Mouse (Mus musculus): ENCODE measurements around the gene AC141477.1. TPM values are rescaled to one million over a fixed set of nuclear protein-coding genes. Genes with fewer than 3 reads are reported as not detected.
A peak's percentile ranks its signal among the peaks of the same experiment; 100 is the strongest.

The AC141477.1 gene
- polyA plus RNA-seq (2015; fragmentation: Nextera tagmentation; extraction: Ambion mirVana): not detected in 2 replicates

- H3K36me3 ChIP-seq (ENCODE audit: control insufficient read depth, insufficient read depth, low read length): peaks cover 17% of the 10 kb centered on the region
- H3K4me1 ChIP-seq (ENCODE audit: control insufficient read depth, insufficient read depth, low read depth, low read length): peaks cover 13% of the 10 kb centered on the region
- no peaks in the 10 kb centered on the region for H3K27me3 ChIP-seq (replicated peaks; ENCODE audit: control insufficient read depth, insufficient read depth, low read length)
- H3K4me2 ChIP-seq (ENCODE audit: low read length): no peak within 1 kb of the TSS
- no peak within 1 kb of the TSS for H3K9ac ChIP-seq (ENCODE audit: low read depth, low read length)
- WGBS: 95% methylated on average over 17 of the region's 17 CpGs
- no peaks in the 10 kb centered on the region for H3K9me3 ChIP-seq (ENCODE audit: control insufficient read depth, low read length)
- no peak for ATAC-seq
- H3K27ac ChIP-seq (ENCODE audit: low read depth, low read length): no peak within 1 kb of the TSS
- H3K4me3 ChIP-seq (ENCODE audit: low read length): no peak within 1 kb of the TSS
Observed at GRCm38 (mm10) chr10:76440281-76440680, at the start of gene AC141477.1. Gene AC141477.1 (minus strand): TSS chr10:76440444.

- no peaks in the 10 kb centered on the region for H3K4me1 ChIP-seq (ENCODE audit: control insufficient read depth, insufficient read depth, low read depth, low read length)
- H3K4me3 ChIP-seq (ENCODE audit: low read length): no peak overlapping the region
- H3K4me2 ChIP-seq (ENCODE audit: low read length): no peak overlapping the region
- no peaks in the 10 kb centered on the region for H3K27me3 ChIP-seq (replicated peaks; ENCODE audit: control insufficient read depth, insufficient read depth, low read length)
- H3K9ac ChIP-seq (ENCODE audit: low read depth, low read length): no peak overlapping the region
- 97% methylated on average over 15 of the region's 15 CpGs for WGBS
- peaks cover 54% of the 10 kb centered on the region for H3K36me3 ChIP-seq (ENCODE audit: control insufficient read depth, insufficient read depth, low read length)
- ATAC-seq: no peak
- H3K27ac ChIP-seq (ENCODE audit: low read depth, low read length): no peak overlapping the region
- no peaks in the 10 kb centered on the region for H3K9me3 ChIP-seq (ENCODE audit: control insufficient read depth, low read length)
Observed at GRCm38 (mm10) chr10:76489205-76489604, 49.0 kb upstream of the AC141477.1 start.

GRCm38 (mm10) chr10:76488265-76488664 lies 48.0 kb upstream of the AC141477.1 start:
- no peak overlapping the region for H3K27ac ChIP-seq (ENCODE audit: low read depth, low read length)
- no peak for ATAC-seq
- H3K27me3 ChIP-seq (replicated peaks; ENCODE audit: control insufficient read depth, insufficient read depth, low read length): no peaks in the 10 kb centered on the region
- no peaks in the 10 kb centered on the region for H3K4me1 ChIP-seq (ENCODE audit: control insufficient read depth, insufficient read depth, low read depth, low read length)
- H3K36me3 ChIP-seq (ENCODE audit: control insufficient read depth, insufficient read depth, low read length): peaks cover 55% of the 10 kb centered on the region
- no peak overlapping the region for H3K9ac ChIP-seq (ENCODE audit: low read depth, low read length)
- no peak overlapping the region for H3K4me2 ChIP-seq (ENCODE audit: low read length)
- no peak overlapping the region for H3K4me3 ChIP-seq (ENCODE audit: low read length)
- H3K9me3 ChIP-seq (ENCODE audit: control insufficient read depth, low read length): no peaks in the 10 kb centered on the region
- WGBS: 98% methylated on average over 8 of the region's 8 CpGs

GRCm38 (mm10) chr10:76486302-76486701 lies 46.1 kb upstream of the AC141477.1 start:
- Histone ChIP-seq H3K9me3 (ENCODE audit: control insufficient read depth, low read length) (no peaks in the 10 kb centered on the region), H3K27ac (ENCODE audit: low read depth, low read length) (no peak overlapping the region), H3K27me3 (replicated peaks; ENCODE audit: control insufficient read depth, insufficient read depth, low read length) (no peaks in the 10 kb centered on the region), H3K9ac (ENCODE audit: low read depth, low read length) (no peak overlapping the region), H3K36me3 (ENCODE audit: control insufficient read depth, insufficient read depth, low read length) (peaks cover 59% of the 10 kb centered on the region), H3K4me1 (ENCODE audit: control insufficient read depth, insufficient read depth, low read depth, low read length) (no peaks in the 10 kb centered on the region), H3K4me3 (ENCODE audit: low read length) (no peak overlapping the region), H3K4me2 (ENCODE audit: low read length) (no peak overlapping the region)
- ATAC-seq: no peak
- 98% methylated on average over 2 of the region's 2 CpGs for WGBS

GRCm38 (mm10) chr10:76481480-76481879 lies 41.2 kb upstream of the AC141477.1 start:
- Histone ChIP-seq H3K4me3 (ENCODE audit: low read length) (no peak overlapping the region), H3K4me2 (ENCODE audit: low read length) (no peak overlapping the region), H3K27ac (ENCODE audit: low read depth, low read length) (no peak overlapping the region), H3K36me3 (ENCODE audit: control insufficient read depth, insufficient read depth, low read length) (peaks cover 59% of the 10 kb centered on the region), H3K27me3 (replicated peaks; ENCODE audit: control insufficient read depth, insufficient read depth, low read length) (no peaks in the 10 kb centered on the region), H3K4me1 (ENCODE audit: control insufficient read depth, insufficient read depth, low read depth, low read length) (no peaks in the 10 kb centered on the region), H3K9me3 (ENCODE audit: control insufficient read depth, low read length) (no peaks in the 10 kb centered on the region), H3K9ac (ENCODE audit: low read depth, low read length) (no peak overlapping the region)
- 91% methylated on average over 6 of the region's 6 CpGs for WGBS
- no peak for ATAC-seq

GRCm38 (mm10) chr10:76480851-76481250 lies 40.6 kb upstream of the AC141477.1 start:
- Histone ChIP-seq H3K27me3 (replicated peaks; ENCODE audit: control insufficient read depth, insufficient read depth, low read length) (no peaks in the 10 kb centered on the region), H3K36me3 (ENCODE audit: control insufficient read depth, insufficient read depth, low read length) (peaks cover 56% of the 10 kb centered on the region), H3K4me3 (ENCODE audit: low read length) (no peak overlapping the region), H3K9ac (ENCODE audit: low read depth, low read length) (no peak overlapping the region), H3K27ac (ENCODE audit: low read depth, low read length) (no peak overlapping the region), H3K4me1 (ENCODE audit: control insufficient read depth, insufficient read depth, low read depth, low read length) (no peaks in the 10 kb centered on the region), H3K4me2 (ENCODE audit: low read length) (no peak overlapping the region), H3K9me3 (ENCODE audit: control insufficient read depth, low read length) (no peaks in the 10 kb centered on the region)
- no peak for ATAC-seq
- WGBS: 96% methylated on average over 13 of the region's 13 CpGs

GRCm38 (mm10) chr10:76473759-76474158 lies 33.5 kb upstream of the AC141477.1 start:
- H3K27ac ChIP-seq (ENCODE audit: low read depth, low read length): no peak overlapping the region
- H3K27me3 ChIP-seq (replicated peaks; ENCODE audit: control insufficient read depth, insufficient read depth, low read length): no peaks in the 10 kb centered on the region
- peaks cover 35% of the 10 kb centered on the region for H3K36me3 ChIP-seq (ENCODE audit: control insufficient read depth, insufficient read depth, low read length)
- peaks cover 7% of the 10 kb centered on the region for H3K4me1 ChIP-seq (ENCODE audit: control insufficient read depth, insufficient read depth, low read depth, low read length)
- H3K9me3 ChIP-seq (ENCODE audit: control insufficient read depth, low read length): no peaks in the 10 kb centered on the region
- ATAC-seq: no peak
- 88% methylated on average over 5 of the region's 5 CpGs for WGBS
- H3K9ac ChIP-seq (ENCODE audit: low read depth, low read length): no peak overlapping the region
- no peak overlapping the region for H3K4me2 ChIP-seq (ENCODE audit: low read length)
- no peak overlapping the region for H3K4me3 ChIP-seq (ENCODE audit: low read length)

GRCm38 (mm10) chr10:76468203-76469162 lies 28.2 kb upstream of the AC141477.1 start, which contains the start of the genes Mcm3ap and Ybey:
Gene Mcm3ap (plus strand): TSS chr10:76468927.
Gene Ybey (minus strand): TSS chr10:76469114.
- H3K9me3 ChIP-seq (ENCODE audit: control insufficient read depth, low read length): no peaks in the 10 kb centered on the region
- peaks cover 11% of the 10 kb centered on the region for H3K4me1 ChIP-seq (ENCODE audit: control insufficient read depth, insufficient read depth, low read depth, low read length)
- H3K9ac ChIP-seq (ENCODE audit: low read depth, low read length): peak within 1 kb of the TSS; percentile 69
- 2% methylated on average over 55 of the region's 55 CpGs for WGBS
- H3K4me2 ChIP-seq (ENCODE audit: low read length): peak within 1 kb of the TSS; percentile 71
- H3K27me3 ChIP-seq (replicated peaks; ENCODE audit: control insufficient read depth, insufficient read depth, low read length): no peaks in the 10 kb centered on the region
- peak within 1 kb of the TSS; percentile 76 for H3K27ac ChIP-seq (ENCODE audit: low read depth, low read length)
- ATAC-seq: peak; percentile 99
- H3K36me3 ChIP-seq (ENCODE audit: control insufficient read depth, insufficient read depth, low read length): peaks cover 11% of the 10 kb centered on the region
- peak within 1 kb of the TSS; percentile 52 for H3K4me3 ChIP-seq (ENCODE audit: low read length)

- Histone ChIP-seq H3K9ac (ENCODE audit: low read depth, low read length) (no peak overlapping the region), H3K27me3 (replicated peaks; ENCODE audit: control insufficient read depth, insufficient read depth, low read length) (no peaks in the 10 kb centered on the region), H3K4me3 (ENCODE audit: low read length) (no peak overlapping the region), H3K27ac (ENCODE audit: low read depth, low read length) (no peak overlapping the region), H3K36me3 (ENCODE audit: control insufficient read depth, insufficient read depth, low read length) (peaks cover 2% of the 10 kb centered on the region; the same call in 1 of the 2 replicates), H3K4me1 (ENCODE audit: control insufficient read depth, insufficient read depth, low read depth, low read length) (0 out of 2 replicates have a peak, but pooled peaks cover under 1% of the 10 kb centered on the region), H3K4me2 (ENCODE audit: low read length) (no peak overlapping the region), H3K9me3 (ENCODE audit: control insufficient read depth, low read length) (peaks cover 7% of the 10 kb centered on the region; the same call in 1 of the 2 replicates)
- 88% methylated on average over 6 of the region's 6 CpGs for WGBS
- no peak for ATAC-seq
Observed at GRCm38 (mm10) chr10:76462721-76463120, 22.5 kb upstream of the AC141477.1 start.
